Mouse (Mus musculus): ENCODE measurements around the gene Arhgef12. TPM values are rescaled to one million over a fixed set of nuclear protein-coding genes. Genes with fewer than 3 reads are reported as not detected.

The Arhgef12 gene
- polyA plus RNA-seq, 1 experiment from 2014 or later = 9.3 TPM

GRCm38 (mm10) chr9:43061545-43061944 is 45.5 kb downstream of the Arhgef12 start:
- Histone ChIP-seq H3K27me3 (ENCODE audit: low read depth, poor library complexity, severe bottlenecking) (no peaks in the 10 kb centered on the region), H3K4me1 (no peaks in the 10 kb centered on the region), H3K4me3 (no peak overlapping the region), H3K27ac (no peak overlapping the region), H3K36me3 (no peaks in the 10 kb centered on the region), H3K9me3 (replicated peaks) (no peaks in the 10 kb centered on the region)
- DNase-seq (ENCODE audit: low spot score) = no peak
- WGBS = 90% methylated on average over 1 of the region's 1 CpGs

GRCm38 (mm10) chr9:43050391-43050790 is 56.6 kb downstream of the Arhgef12 start:
- H3K36me3 ChIP-seq = peaks cover 4% of the 10 kb centered on the region; the same call in 1 of the 2 replicates
- H3K4me3 ChIP-seq = no peak overlapping the region
- no peaks in the 10 kb centered on the region for H3K27me3 ChIP-seq (ENCODE audit: low read depth, poor library complexity, severe bottlenecking)
- no peak overlapping the region for H3K27ac ChIP-seq
- no peak for DNase-seq (ENCODE audit: low spot score)
- 96% methylated on average over 2 of the region's 2 CpGs for WGBS
- no peaks in the 10 kb centered on the region for H3K4me1 ChIP-seq
- H3K9me3 ChIP-seq (replicated peaks) = no peaks in the 10 kb centered on the region

- H3K27ac ChIP-seq = no peak overlapping the region
- H3K4me3 ChIP-seq = no peak overlapping the region
- H3K9me3 ChIP-seq (replicated peaks) = no peaks in the 10 kb centered on the region
- no peaks in the 10 kb centered on the region for H3K27me3 ChIP-seq (ENCODE audit: low read depth, poor library complexity, severe bottlenecking)
- peaks cover 20% of the 10 kb centered on the region for H3K36me3 ChIP-seq
- no peak for DNase-seq (ENCODE audit: low spot score)
- no peaks in the 10 kb centered on the region for H3K4me1 ChIP-seq
Measured at GRCm38 (mm10) chr9:43044481-43044880, 62.6 kb downstream of the Arhgef12 start.

GRCm38 (mm10) chr9:43038466-43038865 is 68.6 kb downstream of the Arhgef12 start:
- Histone ChIP-seq H3K9me3 (replicated peaks) (no peaks in the 10 kb centered on the region), H3K4me1 (peaks cover 11% of the 10 kb centered on the region), H3K36me3 (peaks cover 21% of the 10 kb centered on the region), H3K27me3 (ENCODE audit: low read depth, poor library complexity, severe bottlenecking) (no peaks in the 10 kb centered on the region), H3K4me3 (no peak overlapping the region), H3K27ac (no peak overlapping the region)
- no peak for DNase-seq (ENCODE audit: low spot score)
- 81% methylated on average over 8 of the region's 8 CpGs for WGBS

- DNase-seq (ENCODE audit: low spot score) = no peak
- no peaks in the 10 kb centered on the region for H3K27me3 ChIP-seq (ENCODE audit: low read depth, poor library complexity, severe bottlenecking)
- 54% methylated on average over 4 of the region's 4 CpGs for WGBS
- H3K9me3 ChIP-seq (replicated peaks) = no peaks in the 10 kb centered on the region
- peaks cover 4% of the 10 kb centered on the region for H3K36me3 ChIP-seq
- H3K4me3 ChIP-seq = no peak overlapping the region
- no peak overlapping the region for H3K27ac ChIP-seq
- peaks cover 25% of the 10 kb centered on the region for H3K4me1 ChIP-seq
Measured at GRCm38 (mm10) chr9:43035208-43035607, 71.8 kb downstream of the Arhgef12 start.

GRCm38 (mm10) chr9:43034273-43034672 is 72.8 kb downstream of the Arhgef12 start:
- Histone ChIP-seq H3K36me3 (no peaks in the 10 kb centered on the region), H3K4me1 (peaks cover 25% of the 10 kb centered on the region), H3K27ac (no peak overlapping the region), H3K27me3 (ENCODE audit: low read depth, poor library complexity, severe bottlenecking) (no peaks in the 10 kb centered on the region), H3K4me3 (no peak overlapping the region), H3K9me3 (replicated peaks) (no peaks in the 10 kb centered on the region)
- no peak for DNase-seq (ENCODE audit: low spot score)

- peaks cover 14% of the 10 kb centered on the region for H3K4me1 ChIP-seq
- no peak overlapping the region for H3K4me3 ChIP-seq
- no peaks in the 10 kb centered on the region for H3K27me3 ChIP-seq (ENCODE audit: low read depth, poor library complexity, severe bottlenecking)
- no peak for DNase-seq (ENCODE audit: low spot score)
- WGBS = 86% methylated on average over 5 of the region's 5 CpGs
- no peaks in the 10 kb centered on the region for H3K9me3 ChIP-seq (replicated peaks)
- peaks cover 17% of the 10 kb centered on the region for H3K36me3 ChIP-seq
- no peak overlapping the region for H3K27ac ChIP-seq
Measured at GRCm38 (mm10) chr9:43027757-43028156, 79.3 kb downstream of the Arhgef12 start.

GRCm38 (mm10) chr9:43021515-43022251 is 85.4 kb downstream of the Arhgef12 start:
- H3K4me1 ChIP-seq = no peaks in the 10 kb centered on the region
- 86% methylated on average over 5 of the region's 5 CpGs for WGBS
- DNase-seq (ENCODE audit: low spot score) = no peak
- no peaks in the 10 kb centered on the region for H3K27me3 ChIP-seq (ENCODE audit: low read depth, poor library complexity, severe bottlenecking)
- no peak overlapping the region for H3K27ac ChIP-seq
- H3K9me3 ChIP-seq (replicated peaks) = no peaks in the 10 kb centered on the region
- H3K36me3 ChIP-seq = peaks cover 36% of the 10 kb centered on the region
- H3K4me3 ChIP-seq = no peak overlapping the region

- Histone ChIP-seq H3K4me3 (no peak overlapping the region), H3K4me1 (no peaks in the 10 kb centered on the region), H3K36me3 (peaks cover 40% of the 10 kb centered on the region), H3K27me3 (ENCODE audit: low read depth, poor library complexity, severe bottlenecking) (no peaks in the 10 kb centered on the region), H3K27ac (no peak overlapping the region), H3K9me3 (replicated peaks) (no peaks in the 10 kb centered on the region)
- 93% methylated on average over 9 of the region's 9 CpGs for WGBS
- no peak for DNase-seq (ENCODE audit: low spot score)
Measured at GRCm38 (mm10) chr9:43019656-43020055, 87.4 kb downstream of the Arhgef12 start.

- Histone ChIP-seq H3K27me3 (ENCODE audit: low read depth, poor library complexity, severe bottlenecking) (no peaks in the 10 kb centered on the region), H3K36me3 (peaks cover 61% of the 10 kb centered on the region), H3K4me1 (no peaks in the 10 kb centered on the region), H3K9me3 (replicated peaks) (no peaks in the 10 kb centered on the region), H3K4me3 (no peak overlapping the region), H3K27ac (no peak overlapping the region)
- no peak for DNase-seq (ENCODE audit: low spot score)
- 90% methylated on average over 5 of the region's 5 CpGs for WGBS
Measured at GRCm38 (mm10) chr9:43015786-43016185, 91.3 kb downstream of the Arhgef12 start.

- no peak overlapping the region for H3K27ac ChIP-seq
- no peaks in the 10 kb centered on the region for H3K9me3 ChIP-seq (replicated peaks)
- H3K4me1 ChIP-seq = no peaks in the 10 kb centered on the region
- peaks cover 59% of the 10 kb centered on the region for H3K36me3 ChIP-seq
- no peak overlapping the region for H3K4me3 ChIP-seq
- WGBS = 93% methylated on average over 2 of the region's 2 CpGs
- H3K27me3 ChIP-seq (ENCODE audit: low read depth, poor library complexity, severe bottlenecking) = no peaks in the 10 kb centered on the region
- no peak for DNase-seq (ENCODE audit: low spot score)
Measured at GRCm38 (mm10) chr9:43015366-43015765, 91.7 kb downstream of the Arhgef12 start.

- H3K4me3 ChIP-seq = no peak overlapping the region
- H3K27me3 ChIP-seq (ENCODE audit: low read depth, poor library complexity, severe bottlenecking) = no peaks in the 10 kb centered on the region
- peaks cover 61% of the 10 kb centered on the region for H3K36me3 ChIP-seq
- 94% methylated on average over 1 of the region's 1 CpGs for WGBS
- no peaks in the 10 kb centered on the region for H3K9me3 ChIP-seq (replicated peaks)
- DNase-seq (ENCODE audit: low spot score) = no peak
- H3K4me1 ChIP-seq = no peaks in the 10 kb centered on the region
- H3K27ac ChIP-seq = no peak overlapping the region
Measured at GRCm38 (mm10) chr9:43014886-43015285, 92.2 kb downstream of the Arhgef12 start.

GRCm38 (mm10) chr9:43012541-43012940 is 94.5 kb downstream of the Arhgef12 start:
- H3K9me3 ChIP-seq (replicated peaks) = no peaks in the 10 kb centered on the region
- no peak overlapping the region for H3K27ac ChIP-seq
- H3K27me3 ChIP-seq (ENCODE audit: low read depth, poor library complexity, severe bottlenecking) = no peaks in the 10 kb centered on the region
- DNase-seq (ENCODE audit: low spot score) = no peak
- H3K4me3 ChIP-seq = no peak overlapping the region
- WGBS = 91% methylated on average over 5 of the region's 5 CpGs
- peaks cover 59% of the 10 kb centered on the region for H3K36me3 ChIP-seq
- H3K4me1 ChIP-seq = no peaks in the 10 kb centered on the region

- Histone ChIP-seq H3K27ac (no peak overlapping the region), H3K27me3 (ENCODE audit: low read depth, poor library complexity, severe bottlenecking) (no peaks in the 10 kb centered on the region), H3K9me3 (replicated peaks) (no peaks in the 10 kb centered on the region), H3K4me3 (no peak overlapping the region), H3K36me3 (peaks cover 61% of the 10 kb centered on the region), H3K4me1 (no peaks in the 10 kb centered on the region)
- no peak for DNase-seq (ENCODE audit: low spot score)
- 77% methylated on average over 4 of the region's 4 CpGs for WGBS
Measured at GRCm38 (mm10) chr9:43011061-43011460, 96.0 kb downstream of the Arhgef12 start.
